Mouse (Mus musculus): Measurements from ENCODE around the gene Sprr2f.

DNA sequence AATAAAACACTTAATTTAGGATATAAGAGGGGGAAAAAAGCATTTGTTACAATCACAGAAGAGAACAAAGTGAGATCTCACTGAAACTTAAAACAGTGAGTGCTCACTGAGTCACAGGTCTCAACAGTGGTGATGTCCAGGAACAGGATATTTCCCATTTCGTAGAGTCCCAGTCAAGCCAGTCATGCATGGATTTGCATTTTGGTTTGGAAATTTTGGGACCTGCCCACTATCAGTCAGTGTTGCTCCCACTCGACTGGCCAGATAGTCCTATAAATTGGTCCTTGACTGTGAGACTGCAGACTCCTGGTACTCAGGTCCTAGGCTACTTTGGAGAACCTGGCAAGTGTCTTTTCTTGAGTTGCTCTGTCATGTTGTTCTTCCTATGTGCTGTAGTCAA lies 13.1 kb upstream of the Sprr2f start, which contains the start of gene Sprr2e:
- TF ChIP-seq EP300 (IDR thresholded peaks at IDR 0.05; ENCODE audit: low read depth) (no peak), CTCF (IDR thresholded peaks at IDR 0.05; ENCODE audit: low read depth) (no peak)

Measured in heart, postnatal 0 days (tissue).